Mouse (Mus musculus) stomach, embryonic 14.5 days (tissue): Measurements from ENCODE around the gene Olfr1358. TPM values are rescaled to one million over a fixed set of nuclear protein-coding genes. Genes with fewer than 3 reads are reported as not detected.
"Not testable (repeated sequence)": the region's sequence is repeated elsewhere in the genome, so short reads cannot be mapped to it uniquely, and the experiment has no call there.

Experiments
- ATAC-seq: fragments of 200-750 bp; cut with Nextera tagmentation; 2 replicates; pipeline ENCODE4 v1.8.0; 2017; ENCODE audit warnings: low read depth, moderate TSS enrichment; ENCODE audit not compliant: insufficient number of reproducible peaks, insufficient read depth, low FRiP score
- H3K27ac ChIP-seq: fragments of 300-500 bp; sonication (generic); 2 replicates; pipeline ENCODE4 v1.5.1; 2014; ENCODE audit warnings: mild to moderate bottlenecking, low read length, moderate library complexity, mixed read lengths
- H3K27me3 ChIP-seq: fragments of 300-500 bp; sonication (generic); 2 replicates; pipeline ENCODE4 v1.6.1; 2014; ENCODE audit warnings: low read length, control low read depth, mixed read lengths; ENCODE audit not compliant: control insufficient read depth, insufficient read depth
- H3K36me3 ChIP-seq: fragments of 300-500 bp; sonication (generic); 2 replicates; pipeline ENCODE4 v1.6.1; 2014; ENCODE audit warnings: mild to moderate bottlenecking, control low read depth, low read length, moderate library complexity, mixed read lengths; ENCODE audit not compliant: control insufficient read depth, insufficient read depth
- H3K4me1 ChIP-seq: fragments of 300-500 bp; sonication (generic); 2 replicates; pipeline ENCODE4 v1.6.1; 2014; ENCODE audit warnings: low read length, control low read depth, mixed read lengths; ENCODE audit not compliant: control insufficient read depth, insufficient read depth
- H3K4me2 ChIP-seq: fragments of 300-500 bp; sonication (generic); replicated peaks from 2 replicates; pipeline ENCODE4 v1.6.1; 2014; ENCODE audit warnings: low read depth, low read length, control low read depth
- H3K4me3 ChIP-seq: fragments of 300-500 bp; sonication (generic); 2 replicates; pipeline ENCODE4 v1.5.1; 2014; ENCODE audit warnings: low read depth, low read length, control low read depth
- H3K9ac ChIP-seq: fragments of 300-500 bp; sonication (generic); replicated peaks from 2 replicates; pipeline ENCODE4 v1.6.1; 2014; ENCODE audit warnings: low read depth, mild to moderate bottlenecking, control low read depth, low read length, moderate library complexity, mixed read lengths
- H3K9me3 ChIP-seq: fragments of 300-500 bp; sonication (generic); 2 replicates; pipeline ENCODE4 v1.6.1; 2016; ENCODE audit warnings: low read depth, low read length, control low read depth; ENCODE audit not compliant: control insufficient read depth
- WGBS: fragments of 180-500 bp; shearing (Covaris S2); extraction: QIAGEN DNeasy Blood & Tissue Kit; methylation state at CpG from one replicate; pipeline ENCODE4 v1.1.7; 2014; 5-methylcytosine and 5-hydroxymethylcytosine counted together
- polyA plus RNA-seq: library from polyadenylated mRNA; unstranded; fragments of >200 nt; fragmentation: Nextera tagmentation; extraction: Ambion mirVana; gene quantifications from 2 replicates; pipeline ENCODE4 v1.2.1, GENCODE M21; 2014

Olfr1358 gene
- polyA plus RNA-seq, 1 experiment from 2014 or later, result not detected

- Histone ChIP-seq H3K9me3 (no peaks in the 10 kb centered on the region), H3K4me3 (peak overlapping the region; percentile 44), H3K27ac (no peak overlapping the region), H3K4me1 (no peaks in the 10 kb centered on the region), H3K36me3 (no peaks in the 10 kb centered on the region), H3K4me2 (peak overlapping the region; percentile 92), H3K27me3 (no peaks in the 10 kb centered on the region), H3K9ac (no peak overlapping the region; the same call in 1 of the 2 replicates)
- peak; percentile 93 for ATAC-seq
- under 1% methylated on average over 35 of the region's 35 CpGs for WGBS
Measured at GRCm38 (mm10) chr10:78481928-78482499, 35.2 kb upstream of the Olfr1358 start.

GRCm38 (mm10) chr10:78485369-78485768 is 31.9 kb upstream of the Olfr1358 start:
- not testable (repeated sequence) for ATAC-seq, H3K4me3 ChIP-seq, H3K9ac ChIP-seq, H3K4me1 ChIP-seq, H3K36me3 ChIP-seq, H3K27ac ChIP-seq, H3K4me2 ChIP-seq, H3K27me3 ChIP-seq, H3K9me3 ChIP-seq
- 48% methylated on average over 2 of the region's 2 CpGs for WGBS

GRCm38 (mm10) chr10:78486871-78487270 is 30.4 kb upstream of the Olfr1358 start:
- H3K27me3 ChIP-seq, result no peaks in the 10 kb centered on the region
- no peak overlapping the region for H3K4me3 ChIP-seq
- no peaks in the 10 kb centered on the region for H3K4me1 ChIP-seq
- H3K4me2 ChIP-seq, result no peak overlapping the region
- H3K9ac ChIP-seq, result no peak overlapping the region
- H3K27ac ChIP-seq, result no peak overlapping the region
- ATAC-seq, result 0 out of 2 replicates have a peak, but pooled peaks have one; percentile 53
- H3K36me3 ChIP-seq, result no peaks in the 10 kb centered on the region
- 58% methylated on average over 5 of the region's 5 CpGs for WGBS
- H3K9me3 ChIP-seq, result no peaks in the 10 kb centered on the region

GRCm38 (mm10) chr10:78487431-78488086 is 29.7 kb upstream of the Olfr1358 start:
- H3K9ac ChIP-seq, result 0 out of 2 replicates have a peak overlapping the region, but pooled peaks have one; percentile 10
- peak; percentile 84 for ATAC-seq
- H3K4me3 ChIP-seq, result peak overlapping the region; percentile 15; the same call in 1 of the 2 replicates
- H3K27me3 ChIP-seq, result no peaks in the 10 kb centered on the region
- no peaks in the 10 kb centered on the region for H3K4me1 ChIP-seq
- H3K36me3 ChIP-seq, result no peaks in the 10 kb centered on the region
- H3K27ac ChIP-seq, result no peak overlapping the region
- 10% methylated on average over 26 of the region's 26 CpGs for WGBS
- H3K4me2 ChIP-seq, result peak overlapping the region; percentile 53
- H3K9me3 ChIP-seq, result no peaks in the 10 kb centered on the region

DNA sequence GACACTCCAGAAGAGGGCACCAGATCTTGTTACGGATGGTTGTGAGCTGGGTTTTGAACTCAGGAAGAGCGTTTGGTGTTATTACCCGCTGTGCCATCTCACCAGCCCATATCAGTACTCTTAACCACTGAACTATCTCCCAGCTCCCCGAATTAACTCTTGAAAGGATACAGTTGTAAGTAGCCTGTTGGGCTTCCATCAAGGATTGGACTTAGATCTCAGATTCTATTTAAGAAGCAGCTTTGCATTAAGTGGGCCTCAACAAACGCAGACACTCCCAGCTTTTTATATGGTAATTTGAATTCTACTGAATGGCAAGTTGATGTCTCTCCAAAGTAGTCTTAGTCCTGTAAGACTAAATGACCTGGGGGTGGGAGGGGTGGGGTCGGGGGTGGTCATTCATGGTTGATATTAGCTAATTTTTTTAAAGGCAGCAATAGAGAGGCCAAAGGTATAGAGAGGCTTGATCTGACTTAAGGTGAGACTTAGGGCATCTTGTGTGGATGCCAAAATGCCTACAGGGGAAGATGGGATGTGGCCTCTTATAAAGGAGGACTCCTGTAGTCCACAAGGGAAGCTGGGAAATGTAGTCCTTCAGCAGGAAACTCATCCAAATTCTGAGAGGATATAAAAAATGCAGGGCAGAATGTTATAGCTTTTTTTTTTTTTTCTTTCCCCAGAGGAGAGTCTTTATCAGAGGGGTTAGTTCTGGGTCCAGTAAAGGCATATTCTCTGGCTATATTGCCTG is 14.1 kb upstream of the Olfr1358 start:
- WGBS, result 75% methylated on average over 6 of the region's 6 CpGs
- no peak for ATAC-seq

DNA sequence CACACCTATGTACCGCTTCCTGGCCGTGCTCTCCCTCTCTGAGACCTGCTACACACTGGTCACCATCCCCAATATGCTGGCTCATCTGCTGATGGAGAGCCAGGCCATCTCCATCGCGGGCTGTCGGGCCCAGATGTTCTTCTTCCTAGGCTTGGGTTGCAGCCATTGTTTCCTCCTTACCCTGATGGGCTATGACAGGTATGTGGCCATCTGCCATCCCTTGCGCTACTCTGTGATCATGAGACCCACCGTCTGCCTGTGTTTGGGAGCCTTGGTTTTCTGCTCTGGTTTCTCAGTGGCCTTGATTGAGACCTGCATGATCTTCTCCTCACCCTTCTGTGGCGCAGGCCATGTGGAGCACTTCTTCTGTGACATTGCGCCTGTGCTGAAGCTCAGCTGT is 2.6 kb downstream of the Olfr1358 start:
- Histone ChIP-seq H3K4me2 (no peak overlapping the region), H3K9me3 (no peaks in the 10 kb centered on the region), H3K4me3 (no peak overlapping the region), H3K36me3 (no peaks in the 10 kb centered on the region), H3K9ac (no peak overlapping the region), H3K27me3 (no peaks in the 10 kb centered on the region), H3K4me1 (no peaks in the 10 kb centered on the region), H3K27ac (no peak overlapping the region)
- whole genome bisulfite sequencing, result 75% methylated on average over 9 of the region's 9 CpGs
- no peak for ATAC-seq

More for the DNA sequence above, 14.1 kb upstream of the Olfr1358 start:
- Histone ChIP-seq H3K9me3 (no peaks in the 10 kb centered on the region), H3K27ac (no peak overlapping the region), H3K27me3 (no peaks in the 10 kb centered on the region), H3K4me1 (no peaks in the 10 kb centered on the region), H3K9ac (no peak overlapping the region), H3K36me3 (no peaks in the 10 kb centered on the region), H3K4me3 (no peak overlapping the region), H3K4me2 (no peak overlapping the region)

GRCm38 (mm10) chr10:78520260-78521005 is 3.2 kb downstream of the Olfr1358 start:
- H3K27ac ChIP-seq, result no peak overlapping the region
- 57% methylated on average over 17 of the region's 17 CpGs for WGBS
- ATAC-seq, result no peak

DNA sequence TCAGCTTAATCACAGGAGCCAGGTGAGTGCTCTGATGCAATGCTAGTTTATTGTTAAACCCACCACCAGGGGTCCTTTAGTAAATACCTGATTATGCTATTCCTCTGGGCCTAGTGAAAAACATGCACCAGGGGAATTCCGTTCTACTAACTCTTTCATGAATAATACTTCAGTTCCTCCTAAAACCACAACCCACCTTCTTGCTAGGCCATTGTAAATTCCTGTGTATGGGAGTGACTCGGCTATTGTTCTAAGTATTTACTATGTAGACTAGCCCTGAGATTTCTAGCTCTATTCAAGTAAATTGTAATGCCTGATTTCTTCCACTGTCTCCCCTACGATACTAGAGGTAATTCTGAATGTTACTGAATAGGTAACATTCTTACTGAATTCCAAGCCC is 7.8 kb downstream of the Olfr1358 start:
- 54% methylated on average over 3 of the region's 3 CpGs for WGBS
- H3K4me1 ChIP-seq, result not testable (repeated sequence)

More at GRCm38 (mm10) chr10:78520260-78521005, 3.2 kb downstream of the Olfr1358 start:
- no peak overlapping the region for H3K4me3 ChIP-seq
- H3K9ac ChIP-seq, result no peak overlapping the region
- no peaks in the 10 kb centered on the region for H3K36me3 ChIP-seq
- H3K9me3 ChIP-seq, result no peaks in the 10 kb centered on the region
- no peaks in the 10 kb centered on the region for H3K27me3 ChIP-seq
- H3K4me1 ChIP-seq, result no peaks in the 10 kb centered on the region
- H3K4me2 ChIP-seq, result no peak overlapping the region

More for the DNA sequence above, 7.8 kb downstream of the Olfr1358 start:
- H3K4me2 ChIP-seq, H3K9me3 ChIP-seq, H3K27ac ChIP-seq, H3K9ac ChIP-seq, ATAC-seq, H3K4me3 ChIP-seq, H3K36me3 ChIP-seq, H3K27me3 ChIP-seq: not testable (repeated sequence)
